Mouse (Mus musculus) liver, adult 2 months (tissue): ENCODE results near the gene Aqr. TPM values are rescaled to one million over a fixed set of nuclear protein-coding genes. Genes with fewer than 3 reads are reported as not detected.
A peak's percentile ranks its signal among the peaks of the same experiment; 100 is the strongest.

Experiments
- DNase-seq: peaks from one replicate; pipeline ENCODE4 v3.0.0-alpha.2; 2011; ENCODE audit warnings: low read depth, low spot score; ENCODE audit errors: extremely low read depth
- H3K27ac ChIP-seq: fragments of 200-500 bp; replicated peaks from 2 replicates; pipeline ENCODE4 v1.5.1; 2012; ENCODE audit warnings: low read depth, mild to moderate bottlenecking, control low read depth, inconsistent platforms, low read length; ENCODE audit not compliant: insufficient read depth
- H3K27me3 ChIP-seq: fragments of 200-500 bp; 2 replicates; pipeline ENCODE4 v1.6.1; 2012; ENCODE audit warnings: mild to moderate bottlenecking, moderate library complexity, low read length, inconsistent platforms; ENCODE audit not compliant: control insufficient read depth, insufficient read depth
- H3K36me3 ChIP-seq: fragments of 200-500 bp; 2 replicates; pipeline ENCODE4 v1.6.1; 2012; ENCODE audit warnings: low read length, inconsistent platforms; ENCODE audit not compliant: control insufficient read depth, insufficient read depth
- H3K4me1 ChIP-seq: fragments of 200-500 bp; 2 replicates; pipeline ENCODE4 v1.6.1; 2011; ENCODE audit warnings: low read length; ENCODE audit not compliant: control insufficient read depth, insufficient read depth
- H3K4me3 ChIP-seq: fragments of 200-500 bp; 2 replicates; pipeline ENCODE4 v1.5.1; 2011; ENCODE audit warnings: low read depth, mild to moderate bottlenecking, control low read depth, low read length, moderate library complexity; ENCODE audit not compliant: insufficient read depth
- H3K79me2 ChIP-seq: fragments of 200-500 bp; 2 replicates; pipeline ENCODE4 v1.6.1; 2012; ENCODE audit warnings: inconsistent platforms, mild to moderate bottlenecking, low read length, moderate library complexity; ENCODE audit not compliant: control insufficient read depth, insufficient read depth
- H3K9ac ChIP-seq: fragments of 200-500 bp; 2 replicates; pipeline ENCODE4 v1.6.1; 2012; ENCODE audit warnings: low read depth, mild to moderate bottlenecking, control low read depth, inconsistent platforms, low read length
- CTCF ChIP-seq: fragments of 200-500 bp; IDR thresholded peaks from 2 replicates; pipeline ENCODE4 v1.5.1; 2011; ENCODE audit warnings: low read depth, low read length, control low read depth
- POLR2A ChIP-seq: fragments of 200-500 bp; IDR thresholded peaks from 2 replicates; pipeline ENCODE4 v1.6.1; 2011; ENCODE audit warnings: low read length, control low read depth; ENCODE audit not compliant: insufficient read depth; ENCODE audit errors: extremely low read depth
- WGBS: fragments of 180-500 bp; shearing (Covaris S2); methylation state at CpG from one replicate; pipeline ENCODE4 v1.1.7; 2018; 5-methylcytosine and 5-hydroxymethylcytosine counted together
- polyA plus RNA-seq: library from polyadenylated mRNA; depleted of rRNA; stranded (reverse); fragments of >200 nt; gene quantifications from 2 replicates; pipeline ENCODE4 v1.2.3, GENCODE M21; 2012; rRNA removed
- total RNA-seq: library from RNA; depleted of rRNA; stranded (reverse); fragments of >200 nt; gene quantifications from 2 replicates; pipeline ENCODE4 v1.2.3, GENCODE M21; 2014; rRNA removed

Aqr gene
- total and polyA plus RNA-seq, 2 experiments = 8.5 to 11.9 TPM

- Histone ChIP-seq H3K9ac (no peak overlapping the region), H3K36me3 (no peaks in the 10 kb centered on the region)
Observed at GRCm38 (mm10) chr2:114057303-114057853, 129.4 kb downstream of the Aqr start.

GRCm38 (mm10) chr2:114054129-114054528, 132.7 kb downstream of the Aqr start:
- Histone ChIP-seq H3K4me1 (peaks cover 4% of the 10 kb centered on the region), H3K36me3 (no peaks in the 10 kb centered on the region), H3K79me2 (no peaks in the 10 kb centered on the region), H3K27ac (no peak overlapping the region), H3K9ac (no peak overlapping the region), H3K27me3 (no peaks in the 10 kb centered on the region), H3K4me3 (no peak overlapping the region)
- WGBS = 92% methylated on average over 4 of the region's 4 CpGs
- TF ChIP-seq CTCF (no peak), POLR2A (no peak)
- no peak for DNase-seq

More at GRCm38 (mm10) chr2:114057303-114057853, 129.4 kb downstream of the Aqr start:
- no peak overlapping the region for H3K27ac ChIP-seq
- H3K4me1 ChIP-seq = peaks cover 4% of the 10 kb centered on the region
- WGBS = 13% methylated on average over 10 of the region's 10 CpGs
- TF ChIP-seq POLR2A (no peak), CTCF (no peak)
- H3K4me3 ChIP-seq = no peak overlapping the region
- H3K27me3 ChIP-seq = no peaks in the 10 kb centered on the region
- DNase-seq = peak; percentile 80
- H3K79me2 ChIP-seq = no peaks in the 10 kb centered on the region

- 40% methylated on average over 14 of the region's 14 CpGs for WGBS
- Histone ChIP-seq H3K27me3 (no peaks in the 10 kb centered on the region), H3K9ac (no peak within 1 kb of the TSS), H3K4me1 (peaks cover 4% of the 10 kb centered on the region), H3K79me2 (no peaks in the 10 kb centered on the region), H3K27ac (no peak within 1 kb of the TSS), H3K4me3 (peak within 1 kb of the TSS; percentile 38), H3K36me3 (no peaks in the 10 kb centered on the region)
- DNase-seq = no peak
- no peak for TF ChIP-seq POLR2A
- TF ChIP-seq CTCF = no peak
Observed at GRCm38 (mm10) chr2:114052696-114053598, 133.9 kb downstream of the Aqr start, which contains the start of gene Actc1. TSS of gene Actc1 (minus strand) at chr2:114053548.

GRCm38 (mm10) chr2:114051871-114052241, 135.0 kb downstream of the Aqr start:
- Histone ChIP-seq H3K9ac (no peak overlapping the region), H3K4me3 (no peak overlapping the region), H3K27me3 (no peaks in the 10 kb centered on the region), H3K4me1 (no peaks in the 10 kb centered on the region), H3K27ac (no peak overlapping the region), H3K36me3 (no peaks in the 10 kb centered on the region), H3K79me2 (no peaks in the 10 kb centered on the region)
- WGBS = 90% methylated on average over 14 of the region's 14 CpGs
- TF ChIP-seq CTCF (no peak), POLR2A (no peak)
- DNase-seq = no peak

Other genes with a start within 250 kb of the Aqr start
- gene Gjd2, start 173.4 kb downstream of the Aqr start, total RNA-seq = not detected in 2 replicates
- not detected in 2 replicates for gene Gjd2, start 173.4 kb downstream of the Aqr start, polyA plus RNA-seq
- 0.09 TPM in 1 of 2 replicates, not detected in the other for gene Actc1, start 133.5 kb downstream of the Aqr start, total RNA-seq
- gene Actc1, start 133.5 kb downstream of the Aqr start, polyA plus RNA-seq = 0.09 and 0.25 TPM in 2 replicates
- 3.8 and 3.9 TPM in 2 replicates for gene Zfp770, start 14.4 kb upstream of the Aqr start, total RNA-seq
- 0.55 and 0.77 TPM in 2 replicates for gene Zfp770, start 14.4 kb upstream of the Aqr start, polyA plus RNA-seq